Mouse (Mus musculus) olfactory bulb, adult 2 months (tissue): ENCODE results near the gene Eif4e1b.

Source experiments
- CTCF ChIP-seq: fragments of 200-500 bp; IDR thresholded peaks from 2 replicates; pipeline ENCODE4 v1.5.1; 2012; ENCODE audit warnings: low read depth, mild to moderate bottlenecking, low read length, moderate library complexity; ENCODE audit not compliant: insufficient read depth
- POLR2A ChIP-seq: fragments of 200-500 bp; IDR thresholded peaks from 2 replicates; pipeline ENCODE4 v1.6.1; 2012; ENCODE audit warnings: mild to moderate bottlenecking, low read depth, low read length, moderate library complexity; ENCODE audit not compliant: insufficient read depth

- TF ChIP-seq CTCF: no peak
- no peak for TF ChIP-seq POLR2A
These were observed 22.9 kb upstream of the Eif4e1b start for GRCm38 (mm10) chr13:54760906-54761305.
